Mouse (Mus musculus) liver, embryonic 11.5 days (tissue): ENCODE results near the gene Olfr877. TPM values are rescaled to one million over a fixed set of nuclear protein-coding genes. Genes with fewer than 3 reads are reported as not detected.

Experiments
- ATAC-seq: fragments of 200-750 bp; cut with Nextera tagmentation; replicated peaks from 2 replicates; pipeline ENCODE4 v1.8.0; 2017; ENCODE audit warnings: moderate number of reproducible peaks, mild to moderate bottlenecking, moderate TSS enrichment, moderate library complexity; ENCODE audit not compliant: low FRiP score
- DNase-seq: peaks from one replicate; pipeline ENCODE4 v3.0.0-alpha.2; 2017; ENCODE audit warnings: low spot score
- H3K27ac ChIP-seq: fragments of 300-500 bp; sonication (generic); 2 replicates; pipeline ENCODE4 v1.5.1; 2014; ENCODE audit warnings: mild to moderate bottlenecking, low read depth, low read length, control low read depth
- H3K27me3 ChIP-seq: fragments of 300-500 bp; sonication (generic); replicated peaks from 2 replicates; pipeline ENCODE4 v1.6.1; 2014; ENCODE audit warnings: low read length, mixed read lengths; ENCODE audit not compliant: control insufficient read depth, insufficient read depth
- H3K36me3 ChIP-seq: fragments of 300-500 bp; sonication (generic); 2 replicates; pipeline ENCODE4 v1.6.1; 2014; ENCODE audit warnings: mild to moderate bottlenecking, low read length, moderate library complexity, mixed read lengths; ENCODE audit not compliant: control insufficient read depth, insufficient read depth
- H3K4me1 ChIP-seq: fragments of 300-500 bp; sonication (generic); replicated peaks from 2 replicates; pipeline ENCODE4 v1.6.1; 2014; ENCODE audit warnings: low read length, mixed read lengths; ENCODE audit not compliant: control insufficient read depth, insufficient read depth
- H3K4me2 ChIP-seq: fragments of 300-500 bp; sonication (generic); 2 replicates; pipeline ENCODE4 v1.6.1; 2014; ENCODE audit warnings: mild to moderate bottlenecking, control low read depth, moderate library complexity
- H3K4me3 ChIP-seq: fragments of 300-500 bp; sonication (generic); 2 replicates; pipeline ENCODE4 v1.5.1; 2014; ENCODE audit warnings: low read depth, low read length, control low read depth
- H3K9ac ChIP-seq: fragments of 300-500 bp; sonication (generic); 2 replicates; pipeline ENCODE4 v1.6.1; 2014; ENCODE audit warnings: low read depth, low read length, control low read depth
- H3K9me3 ChIP-seq: fragments of 300-500 bp; sonication (generic); 2 replicates; pipeline ENCODE4 v1.6.1; 2016; ENCODE audit warnings: low read length, inconsistent platforms, mixed read lengths; ENCODE audit not compliant: control insufficient read depth
- WGBS: fragments of 180-500 bp; shearing (Covaris S2); extraction: QIAGEN DNeasy Blood & Tissue Kit; methylation state at CpG from one replicate; pipeline ENCODE4 v1.1.7; 2014; 5-methylcytosine and 5-hydroxymethylcytosine counted together
- polyA plus RNA-seq: library from polyadenylated mRNA; unstranded; fragments of >200 nt; fragmentation: Nextera tagmentation; extraction: Ambion mirVana; gene quantifications from 2 replicates; pipeline ENCODE4 v1.2.1, GENCODE M21; 2014

The Olfr877 gene
- polyA plus RNA-seq, 1 experiment from 2014 or later: not detected

DNA sequence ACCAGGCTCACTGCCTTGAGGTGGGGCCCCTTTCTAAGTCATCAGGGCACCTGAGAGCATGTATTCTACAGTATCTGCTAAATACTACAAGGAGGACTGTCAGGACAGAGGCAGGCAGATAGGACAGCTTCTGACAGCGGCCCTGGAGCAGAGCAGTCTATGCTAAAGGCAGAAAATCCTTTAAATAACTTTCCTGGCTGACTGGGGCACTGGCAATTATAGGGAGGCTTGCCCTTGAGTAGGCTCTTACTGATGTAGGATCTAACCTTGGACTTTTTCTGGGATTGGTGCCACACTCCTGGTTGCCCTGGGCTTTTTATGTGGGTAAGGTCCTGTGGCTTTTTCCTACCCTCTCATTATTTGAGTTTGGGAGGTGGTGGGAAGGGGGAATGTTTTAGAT, 16.2 kb downstream of the Olfr877 start:
- Histone ChIP-seq H3K27ac (no peak overlapping the region), H3K9me3 (no peaks in the 10 kb centered on the region), H3K9ac (no peak overlapping the region), H3K4me2 (no peak overlapping the region), H3K36me3 (no peaks in the 10 kb centered on the region), H3K4me1 (no peaks in the 10 kb centered on the region), H3K27me3 (no peaks in the 10 kb centered on the region), H3K4me3 (no peak overlapping the region)
- 41% methylated on average over 1 of the region's 1 CpGs for WGBS
- ATAC-seq (no peak), DNase-seq (no peak)

DNA sequence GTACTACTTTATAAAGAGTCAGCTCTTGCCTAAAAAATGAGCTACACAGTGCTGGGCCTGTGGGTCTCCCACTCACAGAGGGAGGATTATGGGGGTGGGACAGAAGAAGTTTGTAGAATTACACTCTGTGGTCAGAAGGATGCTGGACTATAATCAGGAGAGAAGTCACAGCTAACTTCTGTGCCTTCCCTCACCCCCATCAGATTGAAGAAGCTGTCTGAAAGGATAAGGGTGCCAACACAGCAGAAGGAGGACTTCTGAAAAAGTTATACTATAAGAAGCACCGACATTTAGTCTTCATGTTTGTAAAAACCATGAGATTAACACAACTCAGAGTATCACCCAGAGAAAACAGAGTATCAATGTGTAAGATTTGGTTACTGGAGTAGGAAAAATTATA, 17.0 kb downstream of the Olfr877 start:
- Histone ChIP-seq H3K9ac (no peak overlapping the region), H3K36me3 (no peaks in the 10 kb centered on the region), H3K27me3 (no peaks in the 10 kb centered on the region), H3K4me2 (no peak overlapping the region), H3K4me1 (no peaks in the 10 kb centered on the region), H3K4me3 (no peak overlapping the region), H3K9me3 (no peaks in the 10 kb centered on the region), H3K27ac (no peak overlapping the region)
- 63% methylated on average over 1 of the region's 1 CpGs for WGBS
- no peak for DNase-seq
- ATAC-seq: no peak

DNA sequence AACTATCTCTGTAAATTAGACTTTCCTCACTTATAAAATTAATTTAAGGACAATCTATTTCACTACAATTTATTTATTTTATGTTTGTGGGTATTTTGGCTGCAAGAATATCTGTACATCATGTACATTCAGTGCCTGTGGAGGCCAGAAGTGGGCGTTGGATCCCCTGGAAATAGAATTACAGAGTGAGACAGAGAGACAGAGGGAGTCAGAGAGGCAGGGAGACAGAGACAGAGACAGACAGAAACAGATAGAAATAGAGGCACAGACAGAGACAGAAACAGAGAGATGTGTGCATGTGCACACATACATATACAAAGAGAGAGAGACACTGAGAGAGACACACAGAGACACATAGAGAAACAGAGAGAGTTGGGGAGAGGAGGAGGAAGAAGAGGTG, 17.5 kb downstream of the Olfr877 start:
- H3K4me1 ChIP-seq: no peaks in the 10 kb centered on the region
- WGBS: 37% methylated on average over 1 of the region's 1 CpGs
- no peak for DNase-seq

DNA sequence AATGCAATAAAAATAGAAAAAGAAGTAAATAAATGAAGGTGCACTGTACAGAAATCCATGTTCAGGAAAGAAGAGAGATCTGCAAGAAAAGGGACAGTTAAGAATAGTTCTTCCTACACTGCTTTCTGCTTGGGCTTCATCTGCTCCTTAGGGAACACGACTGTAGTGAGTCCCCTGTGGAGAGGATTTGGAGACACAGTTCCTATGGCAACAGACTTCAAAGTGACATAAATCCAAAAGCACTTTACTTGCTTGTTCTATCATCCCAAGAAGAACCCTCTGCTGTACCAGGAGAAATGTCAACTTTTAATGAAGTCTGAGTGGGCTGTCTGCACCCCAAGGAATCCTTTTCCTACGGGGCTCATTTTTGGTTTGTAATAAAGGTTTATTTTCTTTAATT, 36.9 kb downstream of the Olfr877 start:
- no peaks in the 10 kb centered on the region for H3K9me3 ChIP-seq
- no peak overlapping the region for H3K9ac ChIP-seq
- no peak overlapping the region for H3K4me2 ChIP-seq
- no peak overlapping the region for H3K27ac ChIP-seq
- DNase-seq (no peak), ATAC-seq (no peak)
- no peaks in the 10 kb centered on the region for H3K27me3 ChIP-seq
- WGBS: 33% methylated on average over 2 of the region's 2 CpGs
- no peak overlapping the region for H3K4me3 ChIP-seq
- H3K36me3 ChIP-seq: no peaks in the 10 kb centered on the region
- H3K4me1 ChIP-seq: no peaks in the 10 kb centered on the region

More for the DNA sequence above, 17.5 kb downstream of the Olfr877 start:
- H3K9ac ChIP-seq: no peak overlapping the region
- no peak overlapping the region for H3K4me2 ChIP-seq
- H3K36me3 ChIP-seq: no peaks in the 10 kb centered on the region
- no peak overlapping the region for H3K4me3 ChIP-seq
- no peaks in the 10 kb centered on the region for H3K9me3 ChIP-seq
- H3K27ac ChIP-seq: no peak overlapping the region
- no peak for ATAC-seq
- H3K27me3 ChIP-seq: no peaks in the 10 kb centered on the region

DNA sequence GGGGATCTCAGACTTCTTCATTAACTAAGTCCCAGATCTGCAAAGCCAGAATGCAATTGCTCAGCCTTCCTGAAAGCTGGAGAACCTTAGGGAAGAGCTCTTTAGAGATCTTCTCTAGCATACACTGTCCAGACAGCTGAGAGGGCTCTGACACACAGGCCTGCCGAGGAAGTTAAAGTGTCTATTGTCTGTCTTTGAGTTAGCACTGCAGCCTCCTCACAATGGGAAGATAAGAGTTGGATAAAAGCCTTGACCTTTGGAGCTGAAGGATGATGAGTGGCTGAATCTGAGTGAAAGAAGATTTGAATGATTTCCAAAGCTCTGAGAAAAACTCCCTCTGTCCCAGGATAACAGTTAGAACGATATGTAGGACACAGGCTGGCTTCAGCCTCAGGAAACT, 42.6 kb downstream of the Olfr877 start, which contains the start of gene Olfr145:
Gene Olfr145 (plus strand): TSS at position 64 of the 400 bp plus-strand sequence.
- Histone ChIP-seq H3K27ac (no peak within 1 kb of the TSS), H3K27me3 (no peaks in the 10 kb centered on the region), H3K9ac (no peak within 1 kb of the TSS), H3K4me1 (no peaks in the 10 kb centered on the region), H3K9me3 (no peaks in the 10 kb centered on the region), H3K36me3 (no peaks in the 10 kb centered on the region), H3K4me3 (no peak within 1 kb of the TSS), H3K4me2 (no peak within 1 kb of the TSS)
- 39% methylated on average over 2 of the region's 2 CpGs for WGBS
- ATAC-seq: no peak
- no peak for DNase-seq

DNA sequence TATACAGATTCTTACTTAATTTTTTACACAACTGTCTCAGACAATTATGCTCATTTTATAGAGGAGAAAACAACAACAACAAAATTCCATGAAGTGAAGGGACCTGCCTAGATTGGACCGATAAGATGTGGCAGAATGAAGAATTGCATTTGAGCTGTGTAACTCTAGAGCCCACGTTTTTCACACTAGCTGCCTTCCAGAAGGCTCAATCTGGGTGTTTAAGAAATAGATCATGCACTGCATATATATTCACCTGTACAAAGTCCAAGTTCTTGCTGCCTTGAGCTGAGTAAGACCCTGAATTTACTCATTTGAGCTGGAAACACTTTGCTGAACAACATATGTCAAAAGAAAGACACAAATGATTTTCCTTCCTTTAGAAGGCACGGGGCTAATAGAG, 51.5 kb downstream of the Olfr877 start:
- no peaks in the 10 kb centered on the region for H3K9me3 ChIP-seq
- 58% methylated on average over 3 of the region's 3 CpGs for WGBS
- no peak overlapping the region for H3K27ac ChIP-seq
- no peak overlapping the region for H3K9ac ChIP-seq
- DNase-seq (no peak), ATAC-seq (no peak)
- H3K36me3 ChIP-seq: no peaks in the 10 kb centered on the region
- H3K4me3 ChIP-seq: no peak overlapping the region
- no peak overlapping the region for H3K4me2 ChIP-seq
- H3K4me1 ChIP-seq: no peaks in the 10 kb centered on the region
- no peaks in the 10 kb centered on the region for H3K27me3 ChIP-seq

Other genes with a start within 250 kb of the Olfr877 start
- gene Spa17, start 240.5 kb upstream of the Olfr877 start, polyA plus RNA-seq: 3.9 and 4.9 TPM in 2 replicates
- 127 and 128 TPM in 2 replicates for gene Tbrg1, start 197.0 kb upstream of the Olfr877 start, polyA plus RNA-seq
- not detected in 2 replicates for gene Panx3, start 185.0 kb upstream of the Olfr877 start, polyA plus RNA-seq
- gene Olfr160, start 138.0 kb upstream of the Olfr877 start, polyA plus RNA-seq: not detected in 2 replicates
- not detected in 2 replicates for gene Olfr874, start 109.2 kb upstream of the Olfr877 start, polyA plus RNA-seq
- gene Olfr875, start 82.4 kb upstream of the Olfr877 start, polyA plus RNA-seq: not detected in 2 replicates
- gene Olfr876, start 51.2 kb upstream of the Olfr877 start, polyA plus RNA-seq: not detected in 2 replicates
- not detected in 2 replicates for gene Olfr145, start 42.5 kb downstream of the Olfr877 start, polyA plus RNA-seq
- not detected in 2 replicates for gene Olfr878, start 63.6 kb downstream of the Olfr877 start, polyA plus RNA-seq
- gene Olfr881, start 137.6 kb downstream of the Olfr877 start, polyA plus RNA-seq: not detected in 2 replicates
- not detected in 2 replicates for gene Olfr883, start 171.5 kb downstream of the Olfr877 start, polyA plus RNA-seq
- not detected in 2 replicates for gene Olfr884, start 192.3 kb downstream of the Olfr877 start, polyA plus RNA-seq
- not detected in 2 replicates for gene Olfr885, start 207.1 kb downstream of the Olfr877 start, polyA plus RNA-seq
- not detected in 2 replicates for gene Olfr887, start 229.8 kb downstream of the Olfr877 start, polyA plus RNA-seq